Mouse (Mus musculus): ENCODE data around the gene Frmd4b.

- TF ChIP-seq POLR2A (IDR thresholded peaks at IDR 0.05; ENCODE audit: insufficient read depth, low read depth, low read length) (no peak), CTCF (IDR thresholded peaks at IDR 0.05) (no peak)
Observed at GRCm38 (mm10) chr6:97295866-97296527, 321.3 kb downstream of the Frmd4b start.
